Mouse (Mus musculus): Measurements from ENCODE around the gene Gad2. TPM values are rescaled to one million over a fixed set of nuclear protein-coding genes. Genes with fewer than 3 reads are reported as not detected.

Gad2 gene
- total RNA-seq, 2 experiments from 2014 or later, result 90.0 to 93.0 TPM

Small RNAs within 50 kb of the gene (microRNA-seq; reads per million reads assigned to microRNA genes)
- 0 reads per million in 2 experiments for gene Gm23636
- 0 reads per million in 2 experiments for gene Mir3967

Other genes with a start within 250 kb of the Gad2 start
- gene Apbb1ip, start 151.9 kb downstream of the Gad2 start, total RNA-seq (2021), result 1 to 10 TPM; 5.4 to 6.2 TPM